Mouse (Mus musculus) testis, adult 2 months (tissue): ENCODE results near the gene Tnni2.

Source experiments
- CTCF ChIP-seq: fragments of 200-500 bp; IDR thresholded peaks from 2 replicates; pipeline ENCODE4 v1.5.1; 2012; ENCODE audit warnings: low read depth, mild to moderate bottlenecking, inconsistent platforms, low read length, moderate library complexity; ENCODE audit not compliant: control insufficient read depth, insufficient read depth, insufficient replicate concordance
- POLR2A ChIP-seq: fragments of 200-500 bp; IDR thresholded peaks from 2 replicates; pipeline ENCODE4 v1.6.1; 2012; ENCODE audit warnings: low read depth, mild to moderate bottlenecking, inconsistent platforms, low read length, moderate library complexity; ENCODE audit not compliant: control insufficient read depth

DNA sequence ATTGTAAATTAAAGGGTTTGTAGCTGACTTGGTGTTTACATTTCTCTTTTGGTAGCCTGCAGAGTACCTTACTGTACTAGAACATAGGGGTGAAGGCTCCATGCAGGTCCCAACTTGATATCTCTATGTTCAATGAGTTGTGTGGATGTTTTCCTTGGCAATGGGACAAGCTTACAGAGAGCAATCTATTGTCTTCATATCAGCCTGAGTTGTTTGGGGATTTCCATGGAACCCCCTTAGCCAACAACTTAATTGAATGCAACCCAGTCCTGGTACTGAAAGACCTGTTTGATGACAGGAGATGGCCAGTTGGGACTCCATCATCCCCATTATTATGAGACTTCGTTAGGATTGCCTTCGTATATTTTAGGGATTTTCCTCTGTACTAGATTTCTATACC lies 23.6 kb upstream of the Tnni2 start:
- no peak for TF ChIP-seq POLR2A
- TF ChIP-seq CTCF = no peak
